Mouse (Mus musculus) E14TG2a.4 (cell line): ENCODE measurements around the gene Il31.

ENCODE experiments used
- H3K27me3 ChIP-seq: 2 replicates; pipeline ENCODE4 v1.6.1; 2014; ENCODE audit warnings: low read length, control low read depth; ENCODE audit not compliant: insufficient read depth
- H3K36me3 ChIP-seq: 2 replicates; pipeline ENCODE4 v1.6.1; 2014; ENCODE audit warnings: low read length, control low read depth; ENCODE audit not compliant: insufficient read depth
- H3K4me1 ChIP-seq: replicated peaks from 2 replicates; pipeline ENCODE4 v1.6.1; 2014; ENCODE audit warnings: low read depth, low read length, control low read depth
- H3K4me3 ChIP-seq: replicated peaks from 2 replicates; pipeline ENCODE4 v1.5.1; 2014; ENCODE audit warnings: mild to moderate bottlenecking, low read length
- H3K9me3 ChIP-seq: 2 replicates; pipeline ENCODE4 v1.6.1; 2014; ENCODE audit warnings: low read length, control low read depth
- CTCF ChIP-seq: conservative IDR thresholded peaks from 2 replicates; pipeline ENCODE4 v1.5.1; 2014; ENCODE audit warnings: low read length
- NANOG ChIP-seq: IDR thresholded peaks from 2 replicates; pipeline ENCODE4 v1.6.1; 2014; ENCODE audit warnings: borderline replicate concordance, low read length, mixed read lengths
- POU5F1 ChIP-seq: IDR thresholded peaks from 2 replicates; pipeline ENCODE4 v1.6.1; 2014; ENCODE audit warnings: low read length, borderline replicate concordance

Gene Il31

DNA sequence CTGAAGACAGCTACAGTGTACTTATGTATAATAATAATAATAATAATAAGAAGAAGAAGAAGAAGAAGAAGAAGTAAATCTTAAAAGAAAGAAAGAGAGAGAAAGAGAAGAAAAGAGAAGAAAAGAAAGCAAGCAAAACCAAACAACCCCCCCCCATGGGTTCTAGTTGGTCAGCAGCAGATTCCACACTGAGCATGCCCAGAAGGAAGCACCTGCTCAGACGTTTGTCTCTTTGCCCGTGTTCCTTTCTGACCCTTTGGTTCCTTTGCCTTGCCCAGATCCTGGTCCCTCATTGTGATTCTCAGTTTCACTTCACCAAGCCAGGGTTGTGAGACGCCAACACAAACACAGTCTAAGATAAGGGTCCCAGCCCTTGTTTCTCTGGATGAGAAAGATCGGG lies 12.7 kb upstream of the Il31 start:
- no peaks in the 10 kb centered on the region for H3K36me3 ChIP-seq
- TF ChIP-seq CTCF (no peak), NANOG (no peak), POU5F1 (no peak)

DNA sequence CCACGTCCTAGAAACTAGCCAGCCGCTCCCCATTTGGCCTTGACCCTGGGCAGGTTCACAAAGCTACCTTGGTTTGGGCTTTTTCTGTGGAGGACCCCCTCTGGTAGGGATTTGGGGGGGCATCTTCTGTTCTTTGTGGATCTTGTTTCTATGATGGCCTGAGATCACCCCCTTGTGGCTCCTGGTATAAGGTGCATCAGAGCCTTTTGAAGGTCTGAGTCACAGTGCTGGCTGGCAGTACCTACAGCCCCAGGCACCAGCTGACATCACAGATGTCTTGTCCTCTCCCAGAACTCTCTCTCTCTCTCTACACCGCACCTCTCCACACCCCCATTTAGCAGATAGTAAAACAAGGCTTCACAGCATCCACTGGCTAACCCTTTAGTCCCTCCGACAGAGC lies 10.4 kb upstream of the Il31 start:
- Histone ChIP-seq H3K27me3 (peaks cover 43% of the 10 kb centered on the region), H3K4me1 (peaks cover 62% of the 10 kb centered on the region), H3K9me3 (no peaks in the 10 kb centered on the region), H3K36me3 (no peaks in the 10 kb centered on the region), H3K4me3 (no peak overlapping the region)
- TF ChIP-seq CTCF (peak; percentile 39), POU5F1 (no peak), NANOG (no peak)

More for the DNA sequence above, 12.7 kb upstream of the Il31 start:
- no peaks in the 10 kb centered on the region for H3K9me3 ChIP-seq
- H3K4me3 ChIP-seq, result no peak overlapping the region
- peaks cover 55% of the 10 kb centered on the region for H3K4me1 ChIP-seq
- H3K27me3 ChIP-seq, result peaks cover 50% of the 10 kb centered on the region

DNA sequence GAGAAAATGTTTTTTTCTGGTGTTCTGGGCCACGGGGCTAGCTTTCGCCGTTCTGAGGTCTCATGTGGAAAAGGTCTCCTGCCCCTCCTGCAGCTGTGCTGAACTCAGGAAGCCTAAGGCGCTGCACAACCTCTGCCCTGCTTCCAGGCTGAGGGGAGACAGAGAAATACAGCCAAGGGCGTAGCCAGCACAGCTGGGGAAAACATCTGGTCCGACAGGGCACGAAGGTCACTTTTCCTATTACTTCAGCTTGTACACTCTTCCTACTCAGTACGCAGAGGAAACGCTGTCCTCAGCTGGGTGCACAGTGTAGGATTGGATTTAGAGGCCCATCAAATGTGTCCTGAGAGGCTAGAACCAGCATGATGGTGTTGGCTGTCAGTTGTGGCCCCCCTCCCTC lies 646 bp upstream of the Il31 start:
- H3K27me3 ChIP-seq, result peaks cover 31% of the 10 kb centered on the region
- peaks cover 10% of the 10 kb centered on the region for H3K4me1 ChIP-seq
- no peaks in the 10 kb centered on the region for H3K9me3 ChIP-seq
- no peak overlapping the region for H3K4me3 ChIP-seq
- no peaks in the 10 kb centered on the region for H3K36me3 ChIP-seq
- no peak for TF ChIP-seq POU5F1
- TF ChIP-seq NANOG, result no peak
- TF ChIP-seq CTCF, result no peak

DNA sequence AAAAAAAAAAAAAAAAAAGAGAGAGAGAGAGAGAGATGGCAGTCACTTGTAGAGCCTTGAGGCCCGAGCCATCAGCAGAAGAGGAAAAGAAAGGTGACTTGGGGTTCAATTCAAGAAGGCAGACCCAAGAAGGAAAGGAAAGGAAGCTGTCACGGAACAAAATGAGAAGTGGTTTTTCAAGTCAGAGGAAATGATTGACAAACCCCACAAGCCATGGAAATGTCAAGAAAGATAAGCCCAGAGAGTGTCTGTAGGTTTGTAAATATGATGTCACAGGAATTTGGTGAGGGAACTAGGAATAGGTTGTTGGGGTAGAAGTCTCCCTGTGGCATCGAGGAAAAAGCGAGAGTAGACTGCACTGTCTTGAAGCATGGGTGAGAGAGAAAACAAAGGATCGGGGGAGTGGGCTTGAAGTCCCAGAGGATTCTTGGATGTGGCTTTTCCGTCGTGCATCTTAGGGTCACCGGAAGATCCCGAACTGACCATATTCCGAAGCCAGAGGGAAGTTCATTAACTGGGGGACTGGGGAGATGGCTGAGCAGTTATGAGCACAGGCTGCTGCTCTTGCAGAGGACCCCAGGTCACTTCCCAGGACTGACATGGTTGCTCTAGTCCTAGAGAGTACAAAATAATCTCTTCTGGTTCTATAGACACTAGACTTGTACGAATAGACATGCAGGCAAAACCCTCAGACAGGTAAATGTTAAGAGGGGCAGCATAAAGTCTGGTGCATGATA lies 1.5 kb downstream of the Il31 start:
- Histone ChIP-seq H3K4me1 (peaks cover 10% of the 10 kb centered on the region), H3K27me3 (peaks cover 14% of the 10 kb centered on the region), H3K36me3 (no peaks in the 10 kb centered on the region), H3K9me3 (no peaks in the 10 kb centered on the region), H3K4me3 (no peak overlapping the region)
- TF ChIP-seq POU5F1 (no peak), CTCF (no peak), NANOG (no peak)

DNA sequence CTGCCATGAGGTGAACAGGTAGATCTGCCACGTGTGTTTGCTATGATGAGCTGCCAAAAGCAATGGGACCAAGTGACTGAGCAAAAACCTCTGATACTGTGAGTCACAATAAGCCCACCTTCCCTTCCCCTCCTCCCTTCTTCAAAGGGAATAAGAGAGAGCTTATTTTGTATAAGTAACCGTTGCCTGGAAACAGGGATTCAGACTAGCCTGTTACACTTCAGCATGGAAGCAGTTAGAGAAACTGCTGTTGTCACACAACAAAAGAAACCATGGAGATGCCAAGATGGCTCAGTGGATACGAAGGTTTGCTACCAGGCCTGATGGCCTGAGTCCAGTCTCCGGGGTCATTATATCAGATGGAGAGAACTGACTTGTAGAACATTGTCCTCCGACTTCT lies 15.5 kb downstream of the Il31 start:
- Histone ChIP-seq H3K4me3 (no peak overlapping the region), H3K9me3 (no peaks in the 10 kb centered on the region), H3K27me3 (no peaks in the 10 kb centered on the region), H3K36me3 (no peaks in the 10 kb centered on the region), H3K4me1 (peaks cover 3% of the 10 kb centered on the region; the same call in 1 of the 2 replicates)
- no peak for TF ChIP-seq NANOG

DNA sequence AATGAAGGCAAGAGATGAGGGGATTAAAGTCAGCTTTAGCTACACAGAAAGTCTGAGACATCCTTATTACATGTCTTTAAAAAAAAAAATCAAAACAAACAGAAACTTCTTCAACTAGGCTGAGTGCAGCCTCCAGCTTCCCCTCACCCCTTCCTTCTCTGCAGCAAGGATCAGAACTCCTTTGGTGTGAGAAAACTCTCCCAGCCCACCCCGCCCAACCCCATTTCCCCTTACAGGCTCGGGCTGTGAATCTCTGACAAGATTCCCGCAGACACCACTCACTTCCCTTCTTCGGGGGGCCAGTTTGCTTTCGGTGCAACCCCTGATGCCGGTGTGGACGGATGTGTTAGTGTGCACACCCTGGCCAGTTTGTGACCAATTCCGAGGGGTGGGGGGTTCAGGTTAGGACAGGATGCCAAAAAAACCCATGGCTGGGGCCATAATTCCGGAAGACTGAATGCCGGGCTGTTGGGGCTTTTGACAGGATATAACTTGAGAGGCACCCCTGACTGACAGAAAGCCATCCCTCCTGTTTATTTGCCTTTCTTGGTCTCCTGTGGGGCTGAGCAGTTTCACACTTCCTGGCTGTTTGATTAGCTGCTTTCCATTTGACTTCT lies 18.4 kb downstream of the Il31 start:
- TF ChIP-seq NANOG, result no peak
- TF ChIP-seq CTCF, result no peak
- no peak for TF ChIP-seq POU5F1
- H3K9me3 ChIP-seq, result peaks cover 5% of the 10 kb centered on the region; the same call in 1 of the 2 replicates
- H3K36me3 ChIP-seq, result no peaks in the 10 kb centered on the region
- no peak overlapping the region for H3K4me3 ChIP-seq
- 0 out of 2 replicates have a peak, but pooled peaks cover 3% of the 10 kb centered on the region for H3K27me3 ChIP-seq
- peaks cover 3% of the 10 kb centered on the region; the same call in 1 of the 2 replicates for H3K4me1 ChIP-seq

DNA sequence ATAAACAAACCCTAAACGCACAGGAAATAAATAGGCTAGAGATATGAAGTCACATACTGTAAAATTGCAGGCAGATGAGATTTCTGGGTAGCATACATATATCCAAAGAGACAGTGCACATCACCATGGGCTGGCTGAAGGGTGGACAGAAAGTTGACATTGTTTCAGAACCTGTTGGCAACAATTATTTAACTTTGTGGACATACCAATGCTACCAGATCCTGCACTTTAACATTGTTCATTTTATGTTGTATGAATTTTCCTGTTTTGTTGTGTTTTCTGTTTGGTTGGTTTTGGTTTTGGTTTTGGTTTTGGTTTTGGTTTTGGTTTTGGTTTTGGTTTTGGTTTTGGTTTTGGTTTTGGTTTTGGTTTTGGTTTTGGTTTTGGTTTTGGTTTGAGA lies 24.7 kb downstream of the Il31 start:
- Histone ChIP-seq H3K4me3 (no peak overlapping the region), H3K9me3 (peaks cover 5% of the 10 kb centered on the region; the same call in 1 of the 2 replicates), H3K27me3 (0 out of 2 replicates have a peak, but pooled peaks cover 3% of the 10 kb centered on the region), H3K36me3 (no peaks in the 10 kb centered on the region), H3K4me1 (no peaks in the 10 kb centered on the region)
- TF ChIP-seq CTCF, result no peak
- TF ChIP-seq NANOG, result no peak
- no peak for TF ChIP-seq POU5F1

DNA sequence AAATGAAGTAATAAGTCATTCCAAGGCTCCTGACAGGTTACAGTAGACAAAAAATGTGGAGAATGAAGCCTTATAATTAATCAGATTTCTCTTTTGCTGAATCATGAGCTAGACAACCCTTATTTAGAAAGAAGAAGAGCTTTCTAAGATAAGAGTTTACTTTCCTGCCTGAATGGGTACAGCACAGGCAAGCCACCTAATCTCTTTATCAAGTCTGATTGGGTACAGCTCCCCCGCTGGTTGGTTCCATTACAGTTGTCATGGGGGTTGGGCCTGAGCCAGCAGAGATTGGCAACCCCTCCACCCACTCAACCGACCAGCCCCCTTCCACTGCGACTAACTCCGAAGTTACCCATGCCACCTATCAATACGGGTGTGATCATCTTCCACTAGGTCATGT lies 27.9 kb downstream of the Il31 start:
- Histone ChIP-seq H3K4me3 (no peak overlapping the region), H3K9me3 (no peaks in the 10 kb centered on the region), H3K27me3 (0 out of 2 replicates have a peak, but pooled peaks cover 3% of the 10 kb centered on the region), H3K4me1 (no peaks in the 10 kb centered on the region), H3K36me3 (0 out of 2 replicates have a peak, but pooled peaks cover 2% of the 10 kb centered on the region)
- no peak for TF ChIP-seq CTCF
- TF ChIP-seq POU5F1, result no peak
